7 mouse cellular contexts compared by ENCODE assay signal in genomic region chr19:55837924-55838323, GRCm38 (mm10).
DNase-seq lines count a peak whose midpoint lies in the region; ATAC-seq and TF ChIP-seq lines count a peak whose summit lies in the region.

No protein-coding gene starts in this region.

- H3K9me3 ChIP-seq in hindbrain, embryonic 15.5 days: no peaks in the 10 kb centered on the region
- no peaks in the 10 kb centered on the region for H3K9me3 ChIP-seq in midbrain, embryonic 11.5 days (ENCODE audit: control insufficient read depth, low read length)

- H3K9ac ChIP-seq in hindbrain, embryonic 15.5 days: no peak overlapping the region
- no peak overlapping the region for H3K9ac ChIP-seq in midbrain, embryonic 11.5 days (ENCODE audit: low read length)

- peak; percentile 52 for DNase-seq in ovary, postnatal 36 days (ENCODE audit: low spot score)
- no peak for DNase-seq in ovary, postnatal 14 days (ENCODE audit: low spot score)
- peak; percentile 94 for DNase-seq in midbrain, embryonic 11.5 days (ENCODE audit: low spot score, missing footprints)
- DNase-seq in thymus, postnatal 14 days: no peak
- no peak for DNase-seq in spleen, adult 12 weeks (ENCODE audit: low spot score)

- H3K27ac ChIP-seq in embryonic fibroblast, embryonic 13.5 days (ENCODE audit: insufficient read depth, low read length): peak overlapping the region; percentile 95
- H3K27ac ChIP-seq in hindbrain, embryonic 15.5 days (replicated peaks): peak overlapping the region; percentile 56
- H3K27ac ChIP-seq in midbrain, embryonic 11.5 days (ENCODE audit: low read depth, low read length): no peak overlapping the region; the same call in 1 of the 2 replicates

- ATAC-seq in hindbrain, embryonic 15.5 days (ENCODE audit: low FRiP score, low read depth): peak; percentile 54; the same call in 1 of the 2 replicates
- peak; percentile 71 for ATAC-seq in midbrain, embryonic 11.5 days (ENCODE audit: low FRiP score)

- no peak for TF ChIP-seq POLR2A in embryonic fibroblast, embryonic 13.5 days (IDR thresholded peaks at IDR 0.05; ENCODE audit: low read depth, low read length)

- H3K27me3 ChIP-seq in hindbrain, embryonic 15.5 days: no peaks in the 10 kb centered on the region
- no peaks in the 10 kb centered on the region for H3K27me3 ChIP-seq in midbrain, embryonic 11.5 days (ENCODE audit: control insufficient read depth, insufficient read depth, low read length)

- H3K4me2 ChIP-seq in hindbrain, embryonic 15.5 days: peak overlapping the region; percentile 25
- peak overlapping the region; percentile 17; the same call in 1 of the 2 replicates for H3K4me2 ChIP-seq in midbrain, embryonic 11.5 days

- no peak for TF ChIP-seq CTCF in embryonic fibroblast, embryonic 13.5 days (IDR thresholded peaks at IDR 0.05; ENCODE audit: borderline replicate concordance, insufficient read depth, low read length)

- H3K4me3 ChIP-seq in embryonic fibroblast, embryonic 13.5 days (ENCODE audit: insufficient read depth, low read length): no peak overlapping the region
- no peak overlapping the region for H3K4me3 ChIP-seq in hindbrain, embryonic 15.5 days
- no peak overlapping the region for H3K4me3 ChIP-seq in midbrain, embryonic 11.5 days (ENCODE audit: low read depth, low read length)

- peaks cover 10% of the 10 kb centered on the region for H3K4me1 ChIP-seq in embryonic fibroblast, embryonic 13.5 days (ENCODE audit: control insufficient read depth, insufficient read depth, low read length)
- peaks cover 24% of the 10 kb centered on the region; the same call in 1 of the 2 replicates for H3K4me1 ChIP-seq in hindbrain, embryonic 15.5 days (replicated peaks)
- peaks cover 34% of the 10 kb centered on the region for H3K4me1 ChIP-seq in midbrain, embryonic 11.5 days (ENCODE audit: control insufficient read depth, insufficient read depth, low read length)

- no peaks in the 10 kb centered on the region for H3K36me3 ChIP-seq in hindbrain, embryonic 15.5 days
- no peaks in the 10 kb centered on the region for H3K36me3 ChIP-seq in midbrain, embryonic 11.5 days (ENCODE audit: control insufficient read depth, insufficient read depth, low read length)

- WGBS in hindbrain, embryonic 15.5 days: 5% methylated on average over 9 of the region's 9 CpGs
- WGBS in midbrain, embryonic 11.5 days: 3% methylated on average over 9 of the region's 9 CpGs

Comparison
In these comparisons a context has a peak if more than half of its experiments do, and no peak if none do; other contexts are left out.
1. DNase-seq: peak in ovary, postnatal 36 days (single experiment) and midbrain, embryonic 11.5 days (single experiment); none in ovary, postnatal 14 days (single experiment), thymus, postnatal 14 days (single experiment) and spleen, adult 12 weeks (single experiment).